Mouse (Mus musculus) embryonic facial prominence, embryonic 13.5 days (tissue): ENCODE results near the gene 4932438H23Rik. TPM values are rescaled to one million over a fixed set of nuclear protein-coding genes. Genes with fewer than 3 reads are reported as not detected.

Source experiments
- polyA plus RNA-seq: library from polyadenylated mRNA; unstranded; fragments of >200 nt; fragmentation: Nextera tagmentation; extraction: Ambion mirVana; gene quantifications from 2 replicates; pipeline ENCODE4 v1.2.1, GENCODE M21; 2015

The 4932438H23Rik gene
- polyA plus RNA-seq, 1 experiment from 2014 or later: not detected

Other genes starting within 250 kb of the 4932438H23Rik start
- 32.5 and 50.9 TPM in 2 replicates for gene Cfap298, start 160.0 kb downstream of the 4932438H23Rik start, polyA plus RNA-seq
- 9.6 and 10.5 TPM in 2 replicates for gene Synj1, start 83.8 kb downstream of the 4932438H23Rik start, polyA plus RNA-seq
- gene Paxbp1, start 50.6 kb downstream of the 4932438H23Rik start, polyA plus RNA-seq: 71.6 and 76.4 TPM in 2 replicates
- gene Olig2, start 130.3 kb upstream of the 4932438H23Rik start, polyA plus RNA-seq: 1.0 and 1.1 TPM in 2 replicates
- gene Olig1, start 174.7 kb upstream of the 4932438H23Rik start, polyA plus RNA-seq: 1.4 and 3.4 TPM in 2 replicates